Mouse (Mus musculus) CH12.LX (cell line): ENCODE results near the gene Rora.

Experiments used
- CHD2 ChIP-seq: IDR thresholded peaks from 2 replicates; pipeline ENCODE4 v1.6.1; 2011; ENCODE audit warnings: low read length, improper control_type of control experiment
- CTCF ChIP-seq, 2 experiments: IDR thresholded peaks in 1 of 2; conservative IDR thresholded peaks in 1 of 2; 2 replicates each; pipeline ENCODE4 v1.5.1; 2011 to 2012; ENCODE audit warnings: low read depth in 2 of 2, low read length in 2 of 2, improper control_type of control experiment in 1 of 2, inconsistent platforms in 1 of 2, mild to moderate bottlenecking in 1 of 2, moderate library complexity in 1 of 2
- EP300 ChIP-seq: IDR thresholded peaks from 2 replicates; pipeline ENCODE4 v1.6.1; 2011; ENCODE audit warnings: low read length, improper control_type of control experiment
- GABPA ChIP-seq: IDR thresholded peaks from 2 replicates; pipeline ENCODE4 v1.6.1; 2012; ENCODE audit warnings: low read depth, low read length, improper control_type of control experiment, inconsistent platforms; ENCODE audit not compliant: insufficient replicate concordance
- HCFC1 ChIP-seq: IDR thresholded peaks from 2 replicates; pipeline ENCODE4 v1.6.1; 2012; ENCODE audit warnings: low read depth, mild to moderate bottlenecking, inconsistent platforms, low read length, improper control_type of control experiment
- MAFK ChIP-seq: IDR thresholded peaks from 2 replicates; pipeline ENCODE4 v1.6.1; 2011; ENCODE audit warnings: low read length, improper control_type of control experiment; ENCODE audit not compliant: insufficient replicate concordance
- NELFE ChIP-seq: IDR thresholded peaks from 2 replicates; pipeline ENCODE4 v1.6.1; 2011; ENCODE audit warnings: low read depth, low read length, improper control_type of control experiment
- POLR2A ChIP-seq: IDR thresholded peaks from 2 replicates; pipeline ENCODE4 v1.6.1; 2011; ENCODE audit warnings: low read depth, mild to moderate bottlenecking, improper control_type of control experiment, low read length

- TF ChIP-seq CTCF (conservative IDR thresholded peaks at IDR 0.05 in 1 of 2, IDR thresholded peaks at IDR 0.05 in 1 of 2; ENCODE audit: low read depth in 2 of 2, low read length in 2 of 2) (no peak), NELFE (no peak), MAFK (no peak), POLR2A (no peak), EP300 (no peak), HCFC1 (no peak), GABPA (no peak), CHD2 (no peak)
These were observed 107.3 kb downstream of the Rora start for GRCm38 (mm10) chr9:68760876-68761275.
